Mouse (Mus musculus): ENCODE measurements around the gene Spry1. TPM values are rescaled to one million over a fixed set of nuclear protein-coding genes. Genes with fewer than 3 reads are reported as not detected.

Spry1 gene
- polyA plus RNA-seq, 1 experiment from 2014 or later = 8.1 TPM

DNA sequence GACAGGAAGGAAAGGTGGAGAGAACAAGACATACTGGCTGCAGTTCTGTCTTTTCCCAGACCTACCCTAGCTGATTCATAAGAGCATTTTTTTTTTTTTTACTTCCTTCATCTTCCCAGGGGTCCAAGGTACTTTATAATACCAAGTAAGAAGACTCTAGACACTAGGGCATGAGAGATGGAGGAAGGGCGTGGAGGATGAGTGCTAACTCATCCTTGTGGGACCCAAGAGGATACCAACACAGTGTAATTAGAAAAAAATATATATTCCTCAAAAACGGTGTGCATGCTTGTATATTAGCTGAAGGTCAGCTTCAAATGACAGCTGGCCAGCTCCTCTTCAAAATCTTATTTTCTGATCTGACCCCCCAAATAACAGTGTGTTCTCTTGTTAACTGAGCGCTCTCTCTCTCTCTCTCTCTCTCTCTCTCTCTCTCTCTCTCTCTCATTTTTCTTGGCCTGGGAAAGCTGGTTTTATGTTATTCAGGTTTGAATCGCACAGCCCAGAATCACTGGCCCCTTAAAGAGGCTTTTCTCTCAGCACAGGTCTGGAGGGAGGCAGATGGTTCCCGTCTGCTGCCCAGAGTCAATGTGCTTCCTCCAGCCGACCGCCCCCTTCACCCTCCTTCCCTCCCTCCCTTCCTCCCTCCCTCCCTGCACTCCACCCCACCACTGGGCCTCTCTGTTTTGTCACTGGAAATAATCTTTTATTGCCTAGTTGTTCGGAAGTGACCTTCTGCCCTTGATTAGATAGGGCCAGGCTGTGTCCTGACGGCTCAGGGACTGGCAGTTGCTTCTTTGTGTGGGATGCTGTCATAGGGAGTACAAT, 26.8 kb downstream of the Spry1 start:
- peaks cover 18% of the 10 kb centered on the region for H3K4me1 ChIP-seq
- 23% methylated on average over 9 of the region's 9 CpGs for WGBS
- peaks cover 11% of the 10 kb centered on the region for H3K36me3 ChIP-seq
- peak; percentile 84 for DNase-seq (ENCODE audit: low spot score)
- peaks cover 27% of the 10 kb centered on the region for H3K27me3 ChIP-seq (ENCODE audit: insufficient read depth, poor library complexity, severe bottlenecking)
- H3K27ac ChIP-seq = peak overlapping the region; percentile 6; the same call in 1 of the 2 replicates
- H3K4me3 ChIP-seq = no peak overlapping the region
- peaks cover 17% of the 10 kb centered on the region for H3K9me3 ChIP-seq

DNA sequence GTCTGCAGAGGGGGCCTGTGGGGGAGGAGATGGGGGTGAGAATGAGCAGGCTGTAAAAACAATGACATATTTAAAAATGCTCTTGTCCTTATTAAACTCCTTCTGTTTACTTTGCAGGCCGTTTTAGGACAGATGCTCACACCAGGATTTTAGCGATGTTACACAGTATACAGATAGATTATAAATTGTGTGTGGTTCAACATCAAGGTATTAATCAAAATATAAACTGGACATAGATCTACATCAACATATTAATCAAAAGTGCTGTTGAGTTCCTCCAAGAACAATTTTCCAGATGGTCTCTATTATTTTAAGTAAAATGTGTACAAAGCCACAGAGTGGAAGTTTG, 27.3 kb downstream of the Spry1 start:
- peaks cover 17% of the 10 kb centered on the region for H3K9me3 ChIP-seq
- no peak for DNase-seq (ENCODE audit: low spot score)
- peaks cover 20% of the 10 kb centered on the region for H3K4me1 ChIP-seq
- no peak overlapping the region for H3K4me3 ChIP-seq
- H3K27ac ChIP-seq = no peak overlapping the region; the same call in 1 of the 2 replicates
- WGBS = 38% methylated on average over 2 of the region's 2 CpGs
- H3K27me3 ChIP-seq (ENCODE audit: insufficient read depth, poor library complexity, severe bottlenecking) = peaks cover 26% of the 10 kb centered on the region
- H3K36me3 ChIP-seq = peaks cover 11% of the 10 kb centered on the region

DNA sequence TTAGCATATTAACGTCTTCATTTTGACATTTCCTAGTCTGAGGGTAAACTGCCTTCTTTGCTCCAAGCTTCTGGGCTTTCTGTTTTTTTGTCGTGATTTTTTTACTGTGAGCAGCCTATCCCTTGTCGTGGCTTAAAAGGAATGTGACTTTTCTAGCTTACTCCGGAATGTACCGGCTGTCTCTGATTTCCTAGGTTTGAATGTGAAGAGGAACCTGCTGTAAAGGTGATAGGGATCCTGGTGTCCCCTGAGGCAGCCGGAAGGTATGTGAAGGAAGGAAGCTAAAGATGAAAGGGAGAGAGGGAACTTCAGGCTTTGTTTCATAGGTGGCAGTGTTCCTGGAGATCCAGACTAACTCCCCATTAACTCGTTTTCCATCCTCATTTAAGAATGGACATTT, 28.0 kb downstream of the Spry1 start:
- Histone ChIP-seq H3K36me3 (peaks cover 11% of the 10 kb centered on the region), H3K9me3 (peaks cover 17% of the 10 kb centered on the region), H3K4me3 (no peak overlapping the region), H3K4me1 (peaks cover 27% of the 10 kb centered on the region), H3K27me3 (ENCODE audit: insufficient read depth, poor library complexity, severe bottlenecking) (peaks cover 24% of the 10 kb centered on the region), H3K27ac (no peak overlapping the region)
- no peak for DNase-seq (ENCODE audit: low spot score)
- WGBS = 34% methylated on average over 7 of the region's 7 CpGs

DNA sequence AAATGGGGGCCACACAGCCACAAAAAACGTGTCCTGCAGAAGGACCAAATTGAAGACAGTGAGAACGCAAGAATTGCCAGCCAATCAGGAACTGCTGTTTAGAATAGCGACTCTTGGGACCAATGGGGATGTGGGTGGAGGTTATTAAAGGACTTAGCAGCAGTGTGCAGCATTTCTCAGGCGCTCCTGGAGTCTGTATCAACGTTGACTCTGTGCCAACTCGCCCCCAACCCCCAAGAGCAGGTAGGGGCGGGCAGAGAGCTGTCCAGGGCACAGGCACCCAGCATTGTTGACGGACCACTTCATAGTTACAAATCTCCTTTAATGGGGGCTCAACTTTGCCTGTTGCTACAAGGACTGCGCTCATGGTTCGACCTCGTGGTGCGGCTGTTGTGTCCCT, 28.9 kb downstream of the Spry1 start:
- Histone ChIP-seq H3K9me3 (peaks cover 17% of the 10 kb centered on the region), H3K36me3 (peaks cover 11% of the 10 kb centered on the region), H3K27ac (no peak overlapping the region), H3K4me1 (peaks cover 36% of the 10 kb centered on the region), H3K4me3 (no peak overlapping the region), H3K27me3 (ENCODE audit: insufficient read depth, poor library complexity, severe bottlenecking) (peaks cover 31% of the 10 kb centered on the region)
- 90% methylated on average over 12 of the region's 12 CpGs for WGBS
- no peak for DNase-seq (ENCODE audit: low spot score)

DNA sequence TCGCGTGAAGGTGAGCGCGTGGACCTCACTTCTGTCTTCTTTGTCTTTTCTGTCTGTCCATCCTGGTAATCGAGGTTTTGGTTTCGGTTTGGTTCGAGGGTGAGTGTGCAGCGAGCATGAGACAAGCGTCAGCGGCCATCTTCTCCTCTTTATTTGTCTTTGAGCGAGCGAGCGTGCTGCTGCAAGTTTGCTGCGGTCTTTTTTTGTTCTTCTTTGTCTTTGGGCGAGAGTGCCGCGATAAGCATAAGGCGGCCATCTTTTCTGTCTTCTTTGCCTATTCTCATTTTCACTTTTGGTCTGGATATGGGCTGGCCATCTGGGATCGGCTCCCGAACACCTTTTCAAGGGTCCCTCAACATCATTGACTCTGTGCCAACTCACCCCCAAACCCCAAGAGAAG, 29.4 kb downstream of the Spry1 start:
- H3K4me3 ChIP-seq = no peak overlapping the region
- WGBS = 95% methylated on average over 20 of the region's 20 CpGs
- DNase-seq (ENCODE audit: low spot score) = no peak
- H3K27ac ChIP-seq = no peak overlapping the region
- H3K27me3 ChIP-seq (ENCODE audit: insufficient read depth, poor library complexity, severe bottlenecking) = peaks cover 33% of the 10 kb centered on the region
- peaks cover 17% of the 10 kb centered on the region for H3K9me3 ChIP-seq
- peaks cover 40% of the 10 kb centered on the region for H3K4me1 ChIP-seq
- H3K36me3 ChIP-seq = peaks cover 11% of the 10 kb centered on the region

DNA sequence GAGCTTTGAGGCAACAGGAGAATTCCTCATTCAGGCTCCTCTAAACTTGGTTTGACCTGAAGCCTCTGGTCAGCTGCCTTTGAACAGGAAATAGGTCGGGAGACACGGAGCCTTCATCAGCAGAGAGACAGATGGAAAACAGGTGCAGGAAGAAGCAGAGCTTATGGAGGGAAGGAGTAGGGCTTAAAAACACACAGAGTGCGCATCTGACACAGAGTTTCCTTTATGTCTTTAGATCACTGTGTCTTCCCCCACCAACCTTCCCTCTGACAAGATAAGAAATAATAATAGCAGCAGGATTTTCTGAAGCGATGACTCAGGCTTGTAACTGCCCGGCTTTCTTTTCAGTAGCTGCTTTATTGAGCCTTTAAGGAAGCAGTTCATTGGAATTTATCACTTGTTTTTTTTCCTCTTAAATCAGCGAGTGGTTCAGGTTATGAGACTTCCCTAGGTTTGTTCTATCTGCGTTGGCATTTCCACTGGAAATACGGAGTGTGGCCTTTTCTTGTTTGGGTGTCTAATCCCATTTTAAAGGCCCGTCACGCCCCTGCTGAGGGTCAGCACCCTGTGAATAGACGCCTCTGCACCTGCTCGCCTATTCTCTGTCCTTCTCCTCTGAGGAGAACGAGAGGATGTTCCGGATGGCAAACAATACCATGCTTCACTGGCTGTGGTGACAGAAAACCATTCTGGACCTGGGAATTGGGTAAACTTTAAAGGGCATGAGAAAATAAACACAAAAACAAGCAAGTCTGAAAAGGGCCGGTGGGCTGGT, 32.7 kb downstream of the Spry1 start:
- Histone ChIP-seq H3K27me3 (ENCODE audit: insufficient read depth, poor library complexity, severe bottlenecking) (peaks cover 45% of the 10 kb centered on the region), H3K27ac (no peak overlapping the region), H3K4me3 (no peak overlapping the region), H3K9me3 (peaks cover 17% of the 10 kb centered on the region), H3K36me3 (peaks cover 11% of the 10 kb centered on the region), H3K4me1 (peaks cover 29% of the 10 kb centered on the region)
- DNase-seq (ENCODE audit: low spot score) = no peak
- 33% methylated on average over 15 of the region's 15 CpGs for WGBS

DNA sequence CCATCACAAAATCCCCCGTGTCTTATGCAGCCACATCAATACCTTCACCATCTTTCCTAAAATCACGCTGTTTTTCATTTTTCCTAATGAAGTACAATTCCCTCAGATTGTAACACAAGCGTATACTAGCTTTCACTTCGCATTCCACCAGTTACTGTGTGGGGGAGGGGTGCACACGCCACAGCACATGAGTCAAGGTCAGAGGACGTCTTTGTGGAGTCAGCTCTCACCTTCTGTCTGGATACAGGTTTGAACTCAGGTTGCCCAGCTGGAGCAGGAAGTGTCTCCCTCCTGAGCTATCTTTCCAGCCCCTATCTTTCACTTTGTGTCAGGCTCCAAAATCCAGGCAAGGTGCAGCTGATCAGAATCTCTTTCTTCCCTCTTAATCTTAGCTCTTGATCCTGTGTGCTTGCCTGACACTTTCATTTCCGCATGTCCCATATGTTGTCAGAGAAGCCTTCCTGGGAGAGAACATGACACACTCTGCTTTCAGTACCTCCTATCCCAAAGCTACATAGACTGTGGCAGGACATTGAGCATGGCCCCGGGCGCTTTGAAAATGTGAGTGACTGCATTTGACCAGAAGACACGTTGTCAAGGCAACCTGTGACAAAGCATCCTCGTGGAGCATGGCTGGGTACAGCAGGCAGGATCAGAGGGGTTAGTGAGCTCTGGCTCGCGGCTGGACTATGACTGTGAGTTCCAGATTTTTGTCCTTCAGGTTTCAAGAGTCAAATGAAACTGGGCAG, 33.9 kb downstream of the Spry1 start:
- Histone ChIP-seq H3K27ac (no peak overlapping the region), H3K36me3 (peaks cover 9% of the 10 kb centered on the region), H3K4me3 (no peak overlapping the region), H3K27me3 (ENCODE audit: insufficient read depth, poor library complexity, severe bottlenecking) (peaks cover 44% of the 10 kb centered on the region), H3K4me1 (peaks cover 29% of the 10 kb centered on the region), H3K9me3 (peaks cover 13% of the 10 kb centered on the region)
- WGBS = 63% methylated on average over 13 of the region's 13 CpGs
- no peak for DNase-seq (ENCODE audit: low spot score)

DNA sequence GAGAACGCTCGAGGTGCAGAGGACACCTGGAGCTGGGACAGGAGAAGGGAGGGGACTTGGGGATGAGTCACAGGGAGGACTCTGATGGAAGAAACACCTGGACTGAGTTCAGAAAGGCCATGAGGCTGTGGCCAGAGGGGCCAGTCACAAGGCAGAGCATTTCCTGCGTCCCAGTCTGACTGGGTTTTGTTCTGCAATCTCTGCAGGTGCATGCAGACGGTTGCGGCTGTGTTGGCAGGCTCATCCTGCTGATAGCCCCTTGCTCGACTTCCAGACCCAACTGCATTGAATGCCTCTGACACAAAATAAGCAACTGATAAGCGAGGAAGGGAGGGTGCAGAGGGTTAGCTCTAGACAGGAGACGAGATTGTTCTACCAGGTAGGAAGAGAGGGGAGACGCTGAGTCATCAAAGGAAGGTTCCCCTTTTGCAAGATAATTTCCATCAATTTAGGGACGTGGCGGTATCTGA, 35.3 kb downstream of the Spry1 start:
- Histone ChIP-seq H3K36me3 (no peaks in the 10 kb centered on the region), H3K4me3 (no peak overlapping the region), H3K27me3 (ENCODE audit: insufficient read depth, poor library complexity, severe bottlenecking) (peaks cover 43% of the 10 kb centered on the region), H3K4me1 (peaks cover 29% of the 10 kb centered on the region), H3K9me3 (no peaks in the 10 kb centered on the region), H3K27ac (no peak overlapping the region)
- no peak for DNase-seq (ENCODE audit: low spot score)
- WGBS = 46% methylated on average over 11 of the region's 11 CpGs

DNA sequence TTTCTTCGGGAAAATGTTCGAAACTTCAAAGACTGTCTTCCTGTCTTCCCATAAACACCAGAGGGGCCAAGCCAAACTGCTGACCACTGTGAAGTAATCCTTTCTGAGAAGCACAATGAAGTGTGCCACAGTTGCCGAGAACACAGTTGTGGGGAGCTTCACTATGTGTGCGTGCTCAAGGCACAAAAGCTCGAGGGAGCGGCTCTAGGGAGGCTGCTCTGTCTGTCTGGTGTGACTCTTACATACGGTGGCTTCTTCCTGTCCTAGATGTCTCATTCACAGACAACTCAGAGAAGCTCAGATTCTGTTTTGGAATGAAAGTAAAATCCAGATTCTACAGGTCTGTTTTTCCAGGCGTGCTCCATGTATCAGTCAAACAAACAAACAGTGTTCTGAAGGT, 36.5 kb downstream of the Spry1 start:
- Histone ChIP-seq H3K9me3 (no peaks in the 10 kb centered on the region), H3K4me1 (peaks cover 29% of the 10 kb centered on the region), H3K27me3 (ENCODE audit: insufficient read depth, poor library complexity, severe bottlenecking) (peaks cover 46% of the 10 kb centered on the region), H3K36me3 (no peaks in the 10 kb centered on the region), H3K4me3 (no peak overlapping the region), H3K27ac (no peak overlapping the region)
- 72% methylated on average over 8 of the region's 8 CpGs for WGBS
- DNase-seq (ENCODE audit: low spot score) = no peak

DNA sequence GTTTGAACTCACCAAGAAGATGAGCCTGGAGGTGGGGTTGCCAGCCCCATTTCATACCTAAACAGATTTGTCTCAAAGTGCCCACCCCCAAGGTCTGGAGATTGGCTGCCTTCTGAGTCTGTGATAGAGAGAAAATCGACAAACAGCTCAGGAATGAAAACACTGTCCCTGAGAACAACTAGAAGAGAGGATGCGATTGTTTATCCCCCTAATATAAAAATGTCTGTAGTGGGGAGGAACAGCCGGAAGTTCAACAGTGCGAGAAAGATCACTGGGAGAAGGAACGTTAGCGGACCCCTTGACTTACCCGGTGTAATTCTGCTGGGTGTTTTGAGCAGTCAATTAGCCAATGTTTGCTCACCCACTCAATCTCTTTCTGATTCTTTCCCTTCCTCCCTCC, 46.5 kb downstream of the Spry1 start:
- Histone ChIP-seq H3K27ac (no peak overlapping the region), H3K4me3 (no peak overlapping the region), H3K36me3 (no peaks in the 10 kb centered on the region), H3K9me3 (no peaks in the 10 kb centered on the region), H3K4me1 (peaks cover 18% of the 10 kb centered on the region; the same call in 1 of the 2 replicates), H3K27me3 (ENCODE audit: insufficient read depth, poor library complexity, severe bottlenecking) (peaks cover 35% of the 10 kb centered on the region; the same call in 1 of the 2 replicates)
- 33% methylated on average over 7 of the region's 7 CpGs for WGBS
- DNase-seq (ENCODE audit: low spot score) = no peak

DNA sequence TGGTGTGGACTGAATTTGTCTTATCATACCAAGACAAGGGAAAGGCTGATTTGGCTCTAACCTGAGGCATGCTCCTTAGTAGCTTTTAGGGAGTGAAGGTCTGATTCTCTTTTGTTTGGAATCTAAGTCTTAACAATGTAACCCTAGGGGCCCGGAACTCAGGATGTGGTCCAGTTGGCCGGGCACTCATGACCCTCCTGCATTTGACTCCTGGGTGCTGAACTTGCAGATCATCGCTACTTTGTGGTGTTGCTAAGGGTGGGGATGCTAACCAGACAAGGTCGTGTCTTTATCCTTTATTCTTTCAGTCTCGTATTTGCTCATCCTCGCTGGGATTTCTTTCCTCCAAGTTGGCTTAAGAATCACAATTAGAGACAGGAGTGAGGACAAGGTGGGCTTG, 47.0 kb downstream of the Spry1 start:
- WGBS = 24% methylated on average over 6 of the region's 6 CpGs
- peaks cover 18% of the 10 kb centered on the region; the same call in 1 of the 2 replicates for H3K4me1 ChIP-seq
- H3K27ac ChIP-seq = peak overlapping the region; percentile 75
- H3K9me3 ChIP-seq = no peaks in the 10 kb centered on the region
- H3K27me3 ChIP-seq (ENCODE audit: insufficient read depth, poor library complexity, severe bottlenecking) = peaks cover 30% of the 10 kb centered on the region; the same call in 1 of the 2 replicates
- DNase-seq (ENCODE audit: low spot score) = no peak
- H3K36me3 ChIP-seq = no peaks in the 10 kb centered on the region
- peak overlapping the region; percentile 49 for H3K4me3 ChIP-seq

DNA sequence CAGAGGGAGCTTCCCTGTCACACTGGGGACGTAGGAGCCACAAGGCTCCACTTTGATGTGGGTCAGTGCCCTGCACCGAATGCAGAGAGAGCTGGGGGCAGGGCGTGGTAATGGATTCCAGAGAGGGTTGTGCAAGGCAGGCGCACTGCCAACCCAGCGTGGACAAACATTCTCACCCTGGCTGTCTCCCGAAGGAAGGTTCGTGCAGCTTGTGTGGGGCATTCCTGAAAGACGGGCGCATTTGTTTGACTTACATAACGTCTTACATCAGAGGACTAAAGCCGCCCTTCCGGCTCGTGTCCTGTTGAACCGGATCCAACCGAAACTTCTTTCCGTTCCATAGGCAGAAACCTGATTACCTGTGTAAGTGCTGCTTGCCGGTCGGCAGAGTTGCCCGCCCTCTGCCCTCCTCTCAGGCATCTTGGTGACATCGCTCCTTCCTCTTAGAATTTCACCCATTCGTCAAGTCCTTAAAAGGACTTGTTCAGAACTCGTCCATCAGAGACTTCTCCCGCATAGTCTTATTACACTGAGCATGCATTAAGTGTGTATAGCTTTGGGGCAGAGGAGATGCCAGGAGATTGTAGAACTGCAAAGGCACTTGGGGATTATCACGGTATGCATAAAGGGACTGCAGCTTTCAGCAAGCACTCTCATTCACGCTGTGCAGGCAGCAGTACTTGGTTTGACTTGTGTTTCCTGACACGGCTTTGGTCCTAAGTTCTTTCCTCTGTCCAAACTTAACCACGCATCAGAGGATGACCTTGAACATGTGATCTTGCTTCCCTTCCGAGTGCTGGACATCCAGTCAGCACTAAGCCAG, 47.6 kb downstream of the Spry1 start:
- no peaks in the 10 kb centered on the region for H3K9me3 ChIP-seq
- H3K27ac ChIP-seq = peak overlapping the region; percentile 75
- 20% methylated on average over 28 of the region's 28 CpGs for WGBS
- no peak for DNase-seq (ENCODE audit: low spot score)
- H3K36me3 ChIP-seq = no peaks in the 10 kb centered on the region
- peaks cover 24% of the 10 kb centered on the region; the same call in 1 of the 2 replicates for H3K27me3 ChIP-seq (ENCODE audit: insufficient read depth, poor library complexity, severe bottlenecking)
- H3K4me3 ChIP-seq = peak overlapping the region; percentile 49
- H3K4me1 ChIP-seq = peaks cover 18% of the 10 kb centered on the region; the same call in 1 of the 2 replicates

Data from heart, embryonic 10.5 days (tissue).